Mouse (Mus musculus): ENCODE results near the gene Gm15319.
A peak's percentile ranks its signal among the peaks of the same experiment; 100 is the strongest.
"Not testable (repeated sequence)": the region's sequence is repeated elsewhere in the genome, so short reads cannot be mapped to it uniquely, and the experiment has no call there.

Gm15319 gene

DNA sequence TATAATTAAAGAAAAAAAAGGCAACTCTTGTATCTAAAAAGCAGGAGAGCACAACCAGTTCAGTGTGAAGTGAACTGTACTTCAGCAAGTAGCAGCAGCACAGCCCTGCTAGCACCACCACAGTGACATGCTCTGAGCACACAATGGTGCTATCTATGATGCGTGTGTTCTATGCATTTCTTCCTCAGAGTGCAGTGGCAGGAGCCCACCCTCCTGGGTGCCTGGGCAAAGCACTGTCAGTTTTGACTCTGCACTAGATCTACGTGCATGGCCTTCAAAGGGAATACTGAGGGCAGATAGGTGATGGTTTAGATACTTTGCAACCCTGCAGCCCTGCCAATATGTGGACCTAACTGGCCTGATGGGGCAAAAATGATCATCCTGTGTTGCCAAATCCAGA, at the start of gene Gm15319:
TSS of gene Gm15319 (minus strand) at position 101 of the 400 bp plus-strand sequence.
- not testable (repeated sequence) for DNase-seq (ENCODE audit: inconsistent age in 2 of 2, low spot score in 1 of 2)

DNA sequence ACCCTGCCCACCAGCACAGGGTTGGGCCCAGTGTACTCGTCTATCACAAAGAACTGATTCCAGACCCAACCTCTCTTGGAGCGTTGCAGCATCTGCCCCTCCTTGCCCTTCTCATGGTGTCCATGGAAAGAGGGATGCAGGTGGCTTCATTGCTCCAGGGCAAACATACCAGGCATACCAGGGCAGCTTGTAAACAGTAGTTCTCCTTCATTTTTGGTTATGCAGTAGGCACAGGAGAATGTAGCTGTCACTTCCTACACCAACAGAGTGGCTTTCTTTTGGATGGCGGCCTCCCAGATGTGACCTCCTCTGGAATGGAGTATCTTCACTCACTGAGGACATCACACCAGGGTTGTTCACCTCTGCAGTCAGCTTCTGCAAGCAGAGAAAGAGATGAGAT, 47.3 kb upstream of the Gm15319 start:
- DNase-seq (ENCODE audit: inconsistent age in 2 of 2, low spot score in 1 of 2), result peak in 1 of 2 experiments; percentile 30

DNA sequence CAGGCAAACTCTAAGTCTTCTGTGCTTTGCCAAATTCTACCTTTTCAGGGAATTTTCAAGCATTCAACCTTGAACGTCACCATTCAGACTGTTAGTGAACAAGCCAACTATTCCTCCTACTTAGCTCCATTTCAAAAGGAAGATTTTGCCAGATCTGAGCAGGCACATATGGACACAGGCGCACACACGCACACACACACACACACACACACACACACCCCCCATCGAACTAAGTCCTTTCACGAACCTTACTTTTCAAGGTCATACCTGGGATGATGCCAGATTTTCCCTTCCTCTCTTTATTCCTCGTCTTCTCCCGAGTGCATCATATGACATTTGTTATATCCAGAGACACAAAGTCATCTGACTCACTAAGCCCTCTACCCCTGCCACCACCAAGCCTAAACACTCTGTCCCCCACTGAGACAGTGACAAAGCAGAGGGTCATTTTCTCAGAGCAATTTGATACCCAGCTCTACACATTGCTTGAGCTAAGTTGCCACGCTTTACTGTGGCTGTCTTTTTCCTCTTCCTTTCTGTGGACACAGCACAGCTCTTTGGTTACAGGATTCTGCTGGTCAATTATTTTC, 45.5 kb upstream of the Gm15319 start:
- DNase-seq (ENCODE audit: inconsistent age in 2 of 2, low spot score in 1 of 2), result peak; percentile 26 to 74

DNA sequence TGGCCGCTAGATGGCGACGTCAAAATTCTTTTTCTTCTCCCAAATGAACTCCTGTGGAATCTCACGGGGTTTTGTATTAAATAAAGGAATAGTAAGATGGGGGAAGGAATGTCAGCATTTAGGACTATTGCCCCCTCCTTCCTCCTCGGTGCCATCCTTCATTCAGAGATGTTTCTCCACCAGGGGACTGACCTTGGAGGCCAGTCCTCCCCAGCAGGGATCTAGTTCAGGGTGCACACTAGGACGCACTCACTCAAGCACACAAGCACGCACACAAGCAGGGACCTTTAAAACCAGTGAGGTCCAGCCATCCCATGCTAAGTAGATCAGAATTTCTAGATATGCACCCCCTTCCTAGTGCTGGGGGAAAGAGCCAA, 26.3 kb upstream of the Gm15319 start:
- peak; percentile 42 to 90 for DNase-seq (ENCODE audit: inconsistent age in 2 of 2, low spot score in 1 of 2)

DNA sequence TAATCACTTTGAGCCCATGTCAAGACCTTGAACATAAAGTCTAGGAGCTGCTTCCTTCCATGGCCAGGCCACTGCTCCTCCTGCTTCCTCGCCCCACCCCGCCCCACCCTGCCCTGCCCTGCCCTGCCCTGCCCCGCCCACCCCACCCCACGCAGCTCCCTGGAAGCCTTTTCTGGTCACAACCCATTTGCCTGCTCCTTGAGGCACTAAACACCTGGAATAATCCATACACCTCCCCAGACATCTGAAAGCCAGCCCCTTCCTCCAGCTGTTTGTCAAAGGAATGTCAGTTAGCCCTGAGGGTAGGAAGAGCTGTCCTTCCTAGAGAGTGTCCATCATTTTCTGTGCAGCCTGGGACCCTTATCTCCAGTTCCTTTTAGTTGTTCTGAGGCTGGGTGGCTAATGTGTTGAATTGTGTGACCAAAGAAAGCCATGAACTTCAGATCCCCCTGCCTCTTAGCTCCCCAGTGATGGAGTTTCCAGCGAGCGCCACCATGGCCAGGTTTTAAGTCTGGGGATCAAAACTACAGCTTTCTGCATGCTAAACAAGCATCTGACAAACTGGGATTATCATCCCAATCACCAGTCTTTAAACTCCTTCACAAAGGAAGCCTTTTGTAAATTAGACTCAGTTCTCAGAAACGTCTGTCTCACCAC, 25.8 kb upstream of the Gm15319 start:
- peak in 1 of 2 experiments; percentile 71 for DNase-seq (ENCODE audit: inconsistent age in 2 of 2, low spot score in 1 of 2)

DNA sequence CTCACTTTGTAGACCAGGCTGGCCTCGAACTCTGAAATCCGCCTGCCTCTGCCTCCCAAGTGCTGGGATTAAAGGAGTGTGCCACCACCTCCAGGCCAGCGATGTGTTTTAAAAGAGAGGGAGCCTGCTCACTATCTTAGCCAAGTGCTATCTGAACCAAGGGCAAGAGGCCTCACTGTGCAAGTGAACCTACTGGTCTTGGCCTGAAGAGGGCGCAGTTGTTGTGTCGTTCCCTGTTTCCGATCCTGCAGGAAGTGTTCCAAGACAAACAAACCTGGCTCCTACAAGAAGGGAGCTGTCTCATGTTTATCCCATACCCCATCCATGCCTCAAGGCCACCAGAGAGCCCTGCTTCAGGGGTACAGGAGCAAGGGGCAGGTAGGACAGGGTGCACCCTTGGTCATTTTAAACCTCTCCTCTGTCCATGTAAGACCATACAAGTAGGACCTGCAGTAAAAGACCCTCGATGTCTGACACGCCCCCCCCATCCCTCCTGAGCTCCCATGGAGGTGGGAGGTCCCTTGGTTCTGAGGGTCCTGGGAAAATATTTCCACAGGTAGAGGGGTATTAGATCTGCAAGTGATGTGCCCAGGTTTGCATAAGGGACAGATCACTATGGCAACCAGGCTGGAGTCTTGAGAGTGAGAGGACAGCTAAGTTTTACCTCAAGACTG, 24.2 kb upstream of the Gm15319 start:
- peak in 1 of 2 experiments; percentile 66 for DNase-seq (ENCODE audit: inconsistent age in 2 of 2, low spot score in 1 of 2)

DNA sequence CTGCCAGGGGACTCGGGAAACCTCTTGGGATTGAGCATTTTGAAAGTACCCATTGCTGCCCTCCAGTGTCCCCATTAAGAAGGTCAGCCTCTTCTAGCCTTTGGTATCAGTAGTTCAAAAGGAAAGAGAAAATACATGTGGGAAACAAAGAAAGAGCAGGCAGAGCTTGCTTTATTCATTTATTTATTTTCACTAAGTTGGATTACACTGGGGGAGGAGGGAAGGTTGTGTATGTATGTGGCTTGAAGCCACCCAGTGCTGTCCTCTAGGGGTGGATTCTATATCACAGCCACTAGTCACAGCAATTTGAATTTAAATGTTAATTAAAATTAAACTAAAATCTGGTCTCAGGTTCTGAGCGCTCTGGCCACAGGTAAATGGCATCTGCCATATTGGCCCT, 22.0 kb upstream of the Gm15319 start:
- not testable (repeated sequence) for DNase-seq (ENCODE audit: inconsistent age in 2 of 2, low spot score in 1 of 2)

DNA sequence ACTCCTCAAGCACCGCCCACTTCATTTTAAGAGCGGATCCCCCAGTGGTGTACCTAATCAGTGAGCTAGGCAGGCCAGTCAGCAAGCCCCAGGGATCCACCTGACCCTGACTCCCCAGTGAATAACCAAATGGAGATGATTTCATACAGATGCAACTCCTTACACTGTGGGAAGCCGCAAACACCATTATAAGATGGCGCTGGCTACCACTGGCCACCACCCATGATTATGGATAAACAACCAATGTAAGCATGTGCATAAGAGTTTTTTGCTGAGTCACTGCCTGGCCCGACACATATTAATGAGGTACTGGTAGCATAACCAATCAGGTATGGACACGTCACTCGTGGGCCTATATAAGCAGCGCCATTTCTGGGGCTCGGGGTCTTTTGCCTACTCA, 21.1 kb upstream of the Gm15319 start:
- DNase-seq (ENCODE audit: inconsistent age in 2 of 2, low spot score in 1 of 2), result peak; percentile 18 to 60

DNA sequence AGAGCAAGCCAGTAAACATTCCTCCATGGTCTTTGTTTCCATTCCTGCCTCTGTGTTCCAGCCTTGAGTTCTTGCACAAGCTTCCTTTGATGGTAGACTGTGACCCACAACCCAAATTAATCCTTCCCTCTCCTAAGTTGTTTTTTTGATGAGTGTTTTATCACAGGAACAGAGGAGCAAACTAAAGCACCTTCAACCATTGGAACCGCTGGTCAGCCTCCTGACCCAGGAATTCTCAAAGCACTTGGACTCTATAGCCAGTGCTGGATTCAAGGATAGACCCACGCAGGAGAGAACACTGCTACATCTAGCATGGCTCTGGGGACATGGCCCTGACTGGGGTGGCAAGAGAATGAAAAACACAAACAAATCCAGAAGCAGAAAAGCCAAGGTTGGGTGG, 19.1 kb upstream of the Gm15319 start:
- peak in 1 of 2 experiments; percentile 20 for DNase-seq (ENCODE audit: inconsistent age in 2 of 2, low spot score in 1 of 2)

DNA sequence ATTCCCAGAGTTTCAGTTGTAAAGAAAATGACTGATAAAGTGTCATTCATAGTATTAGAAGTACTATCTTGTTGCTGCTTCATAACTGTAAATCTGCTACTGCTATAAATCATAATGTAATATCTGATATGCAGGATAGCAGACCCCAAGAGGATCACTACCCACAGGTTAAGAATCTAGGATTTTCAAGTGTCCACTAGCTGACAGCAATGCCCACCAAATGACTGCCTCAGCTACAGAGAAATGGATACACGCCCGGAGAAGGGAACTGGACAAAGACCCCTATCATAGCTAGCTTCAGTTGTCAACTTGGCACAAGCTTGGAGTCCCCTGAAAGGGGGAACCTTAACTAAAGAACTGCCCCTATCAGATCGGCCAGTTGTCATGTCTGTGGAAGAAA, 18.6 kb upstream of the Gm15319 start:
- peak in 1 of 2 experiments; percentile 20 for DNase-seq (ENCODE audit: inconsistent age in 2 of 2, low spot score in 1 of 2)

DNA sequence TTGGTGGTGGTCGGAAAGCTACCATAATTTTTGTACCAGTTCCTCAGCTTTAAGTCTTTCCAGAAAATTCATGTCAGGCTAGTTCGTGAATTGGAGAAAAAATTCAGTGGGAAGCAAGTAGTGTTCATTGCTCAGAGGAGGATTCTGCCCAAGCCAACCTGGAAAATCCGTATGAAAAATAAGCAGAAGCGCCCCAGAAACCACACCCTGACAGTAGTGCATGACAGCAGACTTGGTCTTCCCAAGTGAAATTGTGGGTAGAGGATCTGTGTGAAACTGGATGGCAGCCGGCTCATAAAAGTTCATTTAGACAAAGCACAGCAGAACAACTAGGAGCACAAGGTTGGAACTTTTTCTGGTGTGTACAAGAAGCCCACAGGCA, 18.2 kb upstream of the Gm15319 start:
- DNase-seq (ENCODE audit: inconsistent age in 2 of 2, low spot score in 1 of 2), result peak in 1 of 2 experiments; percentile 35

DNA sequence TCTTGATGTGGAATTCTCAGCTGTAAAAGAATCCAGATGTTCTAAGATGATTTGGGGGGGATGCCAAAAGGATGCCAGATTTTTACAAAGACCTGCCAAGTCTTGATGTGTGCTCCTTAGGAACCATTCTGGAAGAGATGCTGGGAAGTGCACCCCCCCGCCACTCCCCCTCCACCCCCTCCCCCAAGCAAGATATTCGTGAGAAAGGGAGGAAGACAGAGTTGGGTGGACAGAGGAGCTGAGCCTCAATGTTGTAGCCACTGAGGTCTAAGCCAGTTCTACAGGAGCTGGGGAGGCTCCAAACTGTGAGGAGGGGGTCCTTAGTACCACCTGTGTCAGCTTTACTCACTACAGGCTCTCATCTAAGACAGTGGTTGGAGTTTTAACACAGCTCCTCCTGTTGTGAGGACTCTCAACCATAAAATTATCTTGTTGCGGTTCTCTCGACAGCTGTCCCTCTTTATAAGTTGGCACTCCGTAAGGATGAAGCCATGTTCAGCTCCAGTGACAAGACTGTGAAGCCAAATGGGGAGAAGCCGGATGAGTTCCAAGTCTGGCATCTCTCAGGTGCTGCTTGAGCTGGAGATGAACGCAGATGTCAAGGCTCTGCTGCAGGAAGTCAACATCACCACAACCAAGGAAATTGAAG, 17.7 kb upstream of the Gm15319 start:
- peak in 1 of 2 experiments; percentile 51 for DNase-seq (ENCODE audit: inconsistent age in 2 of 2, low spot score in 1 of 2)

DNA sequence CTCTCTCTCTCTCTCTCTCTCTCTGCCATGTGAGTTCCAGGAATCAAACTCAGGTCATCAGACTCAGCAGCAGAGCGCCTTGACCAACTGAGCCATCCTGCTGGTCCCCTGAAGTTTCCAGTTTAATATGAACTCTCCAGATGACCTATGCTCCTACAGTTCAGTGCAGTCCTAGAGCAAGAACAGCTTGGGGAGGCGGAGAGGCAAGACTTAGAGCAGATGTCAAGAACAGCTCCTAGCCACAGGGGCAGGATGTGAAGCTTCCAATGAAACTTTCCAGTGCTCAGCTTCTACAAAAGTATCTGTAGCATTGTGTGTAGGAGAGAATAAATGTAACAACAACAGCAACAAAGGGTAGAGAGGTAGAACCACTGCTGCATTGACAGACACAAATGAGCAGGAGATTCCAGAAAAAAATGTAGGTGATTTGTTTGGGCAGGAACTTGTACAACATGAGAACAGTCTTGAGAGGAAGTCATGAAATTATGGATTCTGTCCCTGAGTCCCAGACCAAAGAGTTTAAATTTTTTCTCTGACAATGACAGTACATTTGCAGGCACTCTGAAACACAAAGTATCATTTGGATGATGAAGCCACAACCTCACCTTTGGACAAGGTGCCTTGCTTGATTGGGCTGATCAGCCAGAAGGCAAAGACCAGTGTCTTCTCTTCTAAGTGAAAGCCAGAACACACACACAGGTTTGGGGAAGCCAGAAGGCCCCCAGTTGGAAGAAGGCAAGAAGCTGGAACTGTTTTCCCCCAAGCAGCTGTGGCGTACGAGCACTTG, 16.8 kb upstream of the Gm15319 start:
- DNase-seq (ENCODE audit: inconsistent age in 2 of 2, low spot score in 1 of 2), result peak in 1 of 2 experiments; percentile 71

DNA sequence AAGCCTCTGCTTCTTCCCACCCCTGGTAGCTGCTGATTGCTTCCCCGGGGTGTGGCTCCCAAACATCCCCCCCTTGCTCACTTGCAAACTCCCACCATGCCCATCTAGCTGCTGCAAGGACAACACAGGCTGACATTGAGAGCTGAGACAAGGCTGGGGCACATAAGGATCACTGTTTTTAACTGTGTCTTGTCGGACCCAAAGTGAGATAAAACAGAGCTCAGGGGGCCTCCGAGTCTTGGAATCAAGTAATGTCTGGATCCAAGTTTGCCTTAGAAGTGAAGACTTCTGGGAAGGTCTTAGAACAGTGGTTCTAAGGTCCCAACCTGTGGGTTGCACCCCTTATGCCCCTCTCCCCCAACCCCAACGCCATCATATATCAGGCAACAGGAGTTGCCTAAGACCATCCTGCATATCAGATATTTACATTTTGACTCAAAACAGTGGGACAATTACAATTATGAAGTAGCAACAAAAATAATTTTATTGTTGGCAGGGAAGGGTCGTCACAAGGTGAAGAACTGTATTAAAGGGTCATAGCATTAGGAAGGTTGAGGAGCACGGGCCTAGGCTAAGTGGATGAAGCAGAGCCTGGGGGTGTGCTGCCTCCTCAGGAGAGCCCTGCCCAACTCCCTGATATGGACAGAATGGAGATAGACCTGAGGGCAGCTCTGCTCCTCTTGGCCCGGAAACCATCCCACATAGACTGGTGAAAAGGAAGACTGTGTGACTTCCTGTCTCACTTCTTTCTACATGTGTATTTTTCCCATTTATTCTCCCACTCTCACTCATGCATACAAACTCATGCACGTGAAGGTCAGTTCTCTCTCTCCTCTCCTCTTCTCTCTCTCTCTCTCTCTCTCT, 16.0 kb upstream of the Gm15319 start:
- DNase-seq (ENCODE audit: inconsistent age in 2 of 2, low spot score in 1 of 2), result peak; percentile 35 to 68

DNA sequence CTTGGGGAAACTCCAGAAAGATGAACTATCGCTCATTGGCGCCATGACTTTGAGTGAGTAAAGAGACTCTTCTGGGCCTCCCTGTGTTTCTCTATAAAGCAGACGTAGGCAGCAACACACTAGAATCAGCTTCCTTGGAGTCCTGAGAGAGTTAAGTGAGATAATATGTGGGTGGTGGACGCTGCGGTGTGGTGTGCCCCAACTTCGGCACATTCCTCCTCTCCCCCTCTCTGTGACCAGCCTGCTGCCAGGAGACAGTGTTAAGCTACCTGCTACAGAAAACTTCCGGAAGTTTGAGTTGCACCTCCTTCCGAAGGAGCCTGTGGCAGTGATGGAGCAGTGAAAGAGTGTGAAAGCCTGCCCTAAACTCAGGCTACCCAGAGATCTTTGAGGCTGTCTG, 15.3 kb upstream of the Gm15319 start:
- peak; percentile 48 to 74 for DNase-seq (ENCODE audit: inconsistent age in 2 of 2, low spot score in 1 of 2)

DNA sequence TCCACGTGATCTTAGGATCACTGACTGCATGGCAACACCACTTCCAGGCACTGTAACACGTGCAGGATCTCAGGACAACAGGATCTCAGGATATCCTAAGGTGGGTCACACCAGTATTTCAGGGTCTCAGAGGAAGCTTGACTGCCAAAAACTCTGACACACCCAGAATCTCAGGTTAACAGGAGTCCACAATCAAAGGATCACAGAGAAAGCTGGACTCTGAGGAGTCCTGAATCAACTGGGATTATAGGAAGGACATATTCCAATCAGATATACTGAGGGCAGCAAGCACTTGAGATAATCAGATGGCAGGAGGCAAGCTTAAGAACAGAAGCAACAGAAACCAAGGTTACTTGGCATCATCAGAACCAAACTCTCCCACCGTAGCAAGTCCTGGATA, 12.7 kb upstream of the Gm15319 start:
- DNase-seq (ENCODE audit: inconsistent age in 2 of 2, low spot score in 1 of 2), result peak in 1 of 2 experiments; percentile 51

DNA sequence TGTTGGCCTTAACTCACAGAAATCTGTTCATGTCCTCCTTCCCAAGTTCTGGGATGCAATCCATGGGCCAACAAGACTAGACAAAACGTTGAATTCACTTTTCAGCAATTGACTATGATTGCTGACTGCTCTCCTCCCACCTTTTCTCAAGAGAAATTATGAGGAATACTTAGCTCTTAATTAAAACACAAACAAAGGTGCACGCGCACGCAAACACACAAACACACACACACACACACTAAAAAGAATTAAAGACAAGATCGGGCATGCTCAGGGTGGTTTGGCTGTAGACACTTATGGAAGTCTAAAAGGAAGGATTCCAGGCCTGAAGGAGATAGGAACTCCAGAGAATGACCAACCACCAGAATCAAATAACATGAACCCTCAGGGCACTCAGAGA, 6.6 kb downstream of the Gm15319 start:
- DNase-seq (ENCODE audit: inconsistent age in 2 of 2, low spot score in 1 of 2), result peak in 1 of 2 experiments; percentile 21

DNA sequence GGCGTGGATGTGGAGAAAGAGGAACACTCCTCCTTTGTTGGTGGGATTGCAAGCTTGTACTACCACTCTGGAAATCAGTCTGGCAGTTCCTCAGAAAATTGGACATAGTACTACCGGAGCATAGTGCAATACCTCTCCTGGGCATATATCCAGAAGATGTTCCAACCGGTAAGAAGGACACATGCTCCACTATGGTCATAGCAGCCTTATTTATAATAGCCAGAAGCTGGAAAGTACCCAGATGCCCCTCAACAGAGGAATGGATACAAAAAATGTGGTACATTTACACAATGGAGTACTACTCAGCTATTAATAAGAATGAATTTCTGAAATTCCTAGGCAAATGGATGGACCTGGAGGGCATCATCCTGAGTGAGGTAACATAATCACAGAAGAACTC, 9.4 kb downstream of the Gm15319 start:
- peak; percentile 14 to 63 for DNase-seq (ENCODE audit: inconsistent age in 2 of 2, low spot score in 1 of 2)

DNA sequence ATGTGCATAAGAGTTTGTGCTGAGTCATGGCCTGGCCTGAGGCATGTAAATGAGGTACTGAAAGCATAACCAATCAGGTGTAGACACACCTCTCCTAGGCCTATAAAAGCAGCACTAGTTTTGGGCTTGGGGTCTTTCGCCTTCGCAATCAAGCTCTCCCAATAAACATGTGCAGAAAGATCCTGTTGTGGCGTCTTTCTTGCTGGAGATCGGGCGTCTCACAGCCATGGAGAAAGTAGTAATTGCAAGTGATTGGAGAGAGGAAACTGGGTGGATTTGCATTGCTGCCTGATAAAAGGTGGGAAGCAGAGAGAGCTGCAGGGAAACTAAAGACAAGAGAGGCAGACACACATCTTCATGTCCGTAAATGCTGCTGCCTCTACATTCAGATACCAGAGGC, 60.3 kb downstream of the Gm15319 start:
- not testable (repeated sequence) for DNase-seq (ENCODE audit: inconsistent age in 2 of 2, low spot score in 1 of 2)

DNA sequence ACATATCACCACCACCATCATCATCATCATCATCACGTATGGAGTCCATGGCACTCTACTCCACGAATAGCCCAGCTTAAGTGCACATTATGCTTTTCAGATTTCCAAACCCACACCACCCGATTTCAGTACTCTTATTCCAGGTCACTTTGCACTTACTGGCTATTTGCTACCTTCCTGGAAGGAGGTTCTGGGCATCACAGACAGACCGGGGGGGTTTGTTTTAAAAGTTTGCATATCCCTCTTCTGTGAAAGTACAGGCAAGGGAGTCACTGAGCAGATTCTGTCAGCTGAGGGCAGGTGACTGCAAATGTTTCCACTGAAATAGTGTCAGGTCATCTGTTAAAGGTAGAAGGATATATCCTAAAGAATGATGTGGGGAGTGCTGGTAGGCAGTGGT, 63.0 kb downstream of the Gm15319 start:
- peak in 1 of 2 experiments; percentile 30 for DNase-seq (ENCODE audit: inconsistent age in 2 of 2, low spot score in 1 of 2)

All from adrenal gland, adult (tissue).